ENCODE assay signal across 1 mouse cellular context in the genomic region with DNA sequence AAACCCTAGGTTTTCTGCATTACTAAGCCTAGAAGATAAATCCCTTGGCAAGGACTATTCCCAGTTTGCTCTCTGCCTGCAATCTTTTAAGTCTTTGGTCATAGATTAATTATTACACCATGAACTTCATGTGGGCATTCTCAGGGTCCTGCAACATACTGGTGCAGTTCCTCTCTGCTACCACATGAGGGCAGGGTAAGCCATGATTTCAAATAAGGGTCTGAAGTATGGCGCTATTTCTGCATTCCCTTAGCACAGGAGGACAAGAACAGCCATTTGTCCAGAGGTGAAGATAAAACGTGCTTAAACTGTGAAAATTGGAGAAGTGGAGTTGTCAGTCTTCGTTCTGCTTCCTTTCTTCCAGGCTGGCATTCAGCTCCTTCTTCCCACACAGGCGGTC.
A peak's percentile ranks its signal among the peaks of the same experiment; 100 is the strongest.
TF ChIP-seq lines count a peak whose summit lies in the region.

No protein-coding gene starts in this region.

TF ChIP-seq in MEL, 35 proteins besides CTCF, POLR2A, EP300 and RAD21 (continued from another document):
- TF ChIP-seq ZC3H11A (IDR thresholded peaks at IDR 0.05; ENCODE audit: low read depth, low read length) (peak; percentile 90), GATA1 (IDR thresholded peaks at IDR 0.05; ENCODE audit: low read depth, low read length) (0 out of 2 replicates have a peak, but pooled peaks have one; percentile 3), ZNF384 (IDR thresholded peaks at IDR 0.05; ENCODE audit: low read depth, low read length) (peak; percentile 75)
